Mouse (Mus musculus): ENCODE results near the gene Baiap2. TPM values are rescaled to one million over a fixed set of nuclear protein-coding genes. Genes with fewer than 3 reads are reported as not detected.

Baiap2 gene
- total and polyA plus RNA-seq, 2 experiments from 2014 or later: 31.1 to 42.3 TPM

DNA sequence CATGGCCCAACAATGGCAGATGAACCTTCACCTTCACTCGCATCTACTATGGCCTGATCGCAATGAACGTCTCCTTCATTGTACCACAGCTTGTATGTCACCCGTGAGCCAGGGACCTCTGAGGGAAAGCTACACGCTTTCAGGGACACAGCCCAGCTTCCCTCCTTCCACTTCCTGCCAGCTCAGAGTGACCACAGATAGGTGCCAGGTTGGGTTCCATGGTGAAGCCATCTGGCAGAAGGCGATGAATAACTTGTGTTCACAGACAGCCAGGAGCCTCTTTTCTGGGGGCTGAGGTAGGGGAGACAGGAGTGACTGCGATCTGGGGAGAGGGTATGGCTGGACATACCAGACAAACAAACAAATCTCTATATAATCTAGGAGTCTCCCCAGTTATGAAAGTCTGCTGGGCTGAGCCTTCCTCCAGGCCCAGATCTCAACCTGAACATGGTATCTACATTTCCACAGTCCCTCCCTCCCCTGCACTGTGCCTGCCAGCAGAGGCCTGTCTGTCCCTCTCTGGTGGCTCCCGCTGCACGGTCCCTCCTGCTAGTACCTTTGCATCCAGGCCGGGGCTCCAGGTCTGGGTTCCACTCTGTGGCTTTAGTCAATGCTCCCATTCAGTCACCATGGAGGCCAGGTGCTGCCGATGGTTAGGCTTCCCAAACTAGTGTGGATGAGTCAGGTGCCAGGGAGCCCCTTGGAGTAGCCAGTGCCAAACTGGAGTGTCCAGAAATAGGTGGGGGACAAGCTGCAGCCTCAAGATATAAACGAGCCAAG, 113.6 kb downstream of the Baiap2 start:
- Histone ChIP-seq H3K4me1 (ENCODE audit: insufficient read depth) (no peaks in the 10 kb centered on the region), H3K4me3 (ENCODE audit: low read depth, low read length) (no peak overlapping the region), H3K9me3 (ENCODE audit: low read length) (no peaks in the 10 kb centered on the region), H3K36me3 (ENCODE audit: insufficient read depth) (no peaks in the 10 kb centered on the region), H3K4me2 (ENCODE audit: low read depth) (no peak overlapping the region), H3K9ac (no peak overlapping the region), H3K27ac (ENCODE audit: low read depth, low read length) (no peak overlapping the region), H3K27me3 (ENCODE audit: insufficient read depth, low read length) (no peaks in the 10 kb centered on the region)
- DNase-seq (no peak), ATAC-seq (no peak)
- WGBS: 85% methylated on average over 12 of the region's 12 CpGs
- TF ChIP-seq CTCF (IDR thresholded peaks at IDR 0.05; ENCODE audit: low read depth): no peak

MicroRNAs within 50 kb of the gene (microRNA counts, 519-probe panel; counts per million panel counts)
- 4,257 counts per million, percentile 51 among the panel's probes with 10 or more counts for microRNA mmu-miR-338-3p
- not detected for microRNA mmu-miR-338-5p

Small RNA genes within 50 kb of the gene (microRNA-seq; reads per million reads assigned to microRNA genes)
- 0 reads per million in 2 experiments for gene Mir3065
- 0 reads per million in 2 experiments for gene Mir338

Other genes with a start within 250 kb of the Baiap2 start
- gene Chmp6, start 29.3 kb upstream of the Baiap2 start, total RNA-seq (2014; rRNA removed): 91.1 and 91.9 TPM in 2 replicates
- gene Chmp6, start 29.3 kb upstream of the Baiap2 start, polyA plus RNA-seq (2015; fragmentation: Nextera tagmentation; extraction: Ambion mirVana): 102 and 105 TPM in 2 replicates
- 104 and 110 TPM in 2 replicates for gene Aatk, start 104.4 kb downstream of the Baiap2 start, total RNA-seq (2014; rRNA removed)
- gene Aatk, start 104.4 kb downstream of the Baiap2 start, polyA plus RNA-seq (2015; fragmentation: Nextera tagmentation; extraction: Ambion mirVana): 27.3 and 31.7 TPM in 2 replicates
- gene Cep131, start 144.1 kb downstream of the Baiap2 start, total RNA-seq (2014; rRNA removed): 18.3 and 21.4 TPM in 2 replicates
- gene Cep131, start 144.1 kb downstream of the Baiap2 start, polyA plus RNA-seq (2015; fragmentation: Nextera tagmentation; extraction: Ambion mirVana): 21.0 and 22.0 TPM in 2 replicates
- gene Tepsin, start 156.0 kb downstream of the Baiap2 start, total RNA-seq (2014; rRNA removed): 19.0 and 25.8 TPM in 2 replicates
- gene Tepsin, start 156.0 kb downstream of the Baiap2 start, polyA plus RNA-seq (2015; fragmentation: Nextera tagmentation; extraction: Ambion mirVana): 12.7 and 14.8 TPM in 2 replicates
- 16.7 and 32.2 TPM in 2 replicates for gene Ndufaf8, start 156.2 kb downstream of the Baiap2 start, total RNA-seq (2014; rRNA removed)
- 58.1 and 74.8 TPM in 2 replicates for gene Ndufaf8, start 156.2 kb downstream of the Baiap2 start, polyA plus RNA-seq (2015; fragmentation: Nextera tagmentation; extraction: Ambion mirVana)
- gene Slc38a10, start 208.6 kb downstream of the Baiap2 start, total RNA-seq (2014; rRNA removed): 114 and 147 TPM in 2 replicates
- gene Slc38a10, start 208.6 kb downstream of the Baiap2 start, polyA plus RNA-seq (2015; fragmentation: Nextera tagmentation; extraction: Ambion mirVana): 90.4 and 97.0 TPM in 2 replicates